Mouse (Mus musculus): Measurements from ENCODE around the gene Asgr2. TPM values are rescaled to one million over a fixed set of nuclear protein-coding genes. Genes with fewer than 3 reads are reported as not detected.
"Not testable (repeated sequence)": the region's sequence is repeated elsewhere in the genome, so short reads cannot be mapped to it uniquely, and the experiment has no call there.

The Asgr2 gene
- polyA plus RNA-seq, 1 experiment from 2014 or later = 0.54 TPM

DNA sequence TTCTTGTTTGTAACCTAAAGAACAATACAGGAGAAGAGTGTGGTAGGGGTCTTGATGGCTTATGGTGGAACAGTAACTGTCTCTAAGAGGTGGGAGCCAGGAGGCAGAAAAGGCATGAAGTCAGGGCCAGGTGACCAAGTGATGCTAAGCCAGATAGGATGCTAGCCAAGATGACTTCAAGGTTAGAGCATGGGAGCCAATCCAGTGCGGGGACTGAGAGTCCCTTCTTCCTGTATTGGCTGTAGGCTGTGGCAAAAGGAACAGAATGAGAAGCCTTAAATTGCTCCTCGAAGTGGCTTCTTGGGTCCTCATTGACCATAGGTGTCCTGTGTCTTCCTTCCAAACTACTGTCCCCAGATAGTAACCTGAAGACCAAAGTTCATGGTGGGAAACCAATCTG is 6.7 kb downstream of the Asgr2 start:
- Histone ChIP-seq H3K27me3 (0 out of 2 replicates have a peak, but pooled peaks cover 12% of the 10 kb centered on the region), H3K27ac (no peak overlapping the region), H3K4me2 (no peak overlapping the region), H3K9ac (no peak overlapping the region), H3K9me3 (no peaks in the 10 kb centered on the region), H3K4me1 (no peaks in the 10 kb centered on the region), H3K36me3 (no peaks in the 10 kb centered on the region), H3K4me3 (no peak overlapping the region)
- no peak for ATAC-seq (ENCODE audit: insufficient number of reproducible peaks, low FRiP score, low TSS enrichment, low read depth)
- WGBS = 88% methylated on average over 2 of the region's 2 CpGs

DNA sequence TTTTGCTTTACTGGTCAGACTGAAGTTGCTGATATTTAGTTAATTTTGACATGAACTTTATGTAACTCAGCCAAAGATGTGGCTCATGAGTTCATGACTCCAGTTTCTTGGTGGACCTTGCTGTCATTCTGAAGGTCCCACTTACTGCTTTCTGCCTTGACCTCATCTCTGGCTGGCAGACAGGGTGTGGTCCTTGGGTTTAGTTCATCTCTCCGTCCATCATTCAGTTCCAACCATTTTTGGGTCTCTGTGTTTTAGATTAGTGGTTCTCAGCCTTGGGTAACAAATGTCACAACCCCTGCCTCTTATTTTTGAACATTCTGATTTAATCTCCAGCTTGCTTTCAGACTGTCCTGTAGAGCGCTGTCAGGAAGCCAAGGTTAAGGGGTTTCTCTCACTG is 7.4 kb downstream of the Asgr2 start:
- H3K4me1 ChIP-seq = no peaks in the 10 kb centered on the region
- no peak overlapping the region for H3K4me2 ChIP-seq
- no peaks in the 10 kb centered on the region for H3K9me3 ChIP-seq
- H3K9ac ChIP-seq = no peak overlapping the region
- no peaks in the 10 kb centered on the region for H3K36me3 ChIP-seq
- ATAC-seq (ENCODE audit: insufficient number of reproducible peaks, low FRiP score, low TSS enrichment, low read depth) = no peak
- 75% methylated on average over 2 of the region's 2 CpGs for WGBS
- H3K4me3 ChIP-seq = no peak overlapping the region
- H3K27me3 ChIP-seq = 0 out of 2 replicates have a peak, but pooled peaks cover 12% of the 10 kb centered on the region
- H3K27ac ChIP-seq = no peak overlapping the region

DNA sequence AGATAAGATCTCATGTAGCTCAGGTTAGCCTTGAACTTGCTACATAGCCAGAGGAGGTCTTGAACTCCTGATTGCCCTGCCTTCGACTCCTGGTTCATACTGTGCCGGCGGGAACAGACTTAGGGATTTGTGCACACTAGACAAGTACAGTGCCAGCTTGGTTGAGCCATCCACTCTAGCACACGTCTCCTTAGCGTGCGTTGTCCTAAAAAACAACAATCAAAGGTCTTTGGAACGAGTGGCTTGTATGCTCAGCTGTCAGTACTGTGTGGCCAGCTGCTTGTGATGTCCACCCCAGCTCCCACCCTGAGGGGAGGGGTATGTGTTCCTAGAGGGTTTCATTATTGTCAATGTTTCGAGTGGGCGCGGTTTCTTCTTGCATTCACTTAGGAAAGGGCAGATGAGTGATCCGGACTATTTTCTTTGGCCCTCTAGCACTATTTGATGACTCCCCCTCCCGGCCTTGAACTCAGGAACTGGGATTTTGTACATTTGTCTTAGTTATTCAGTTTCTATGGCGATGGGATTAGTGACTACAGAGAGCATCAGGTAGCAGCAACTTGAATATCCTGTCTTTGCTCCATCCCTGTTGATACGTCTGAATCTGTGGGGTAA is 11.4 kb downstream of the Asgr2 start:
- 82% methylated on average over 14 of the region's 14 CpGs for WGBS
- H3K27ac ChIP-seq = no peak overlapping the region

DNA sequence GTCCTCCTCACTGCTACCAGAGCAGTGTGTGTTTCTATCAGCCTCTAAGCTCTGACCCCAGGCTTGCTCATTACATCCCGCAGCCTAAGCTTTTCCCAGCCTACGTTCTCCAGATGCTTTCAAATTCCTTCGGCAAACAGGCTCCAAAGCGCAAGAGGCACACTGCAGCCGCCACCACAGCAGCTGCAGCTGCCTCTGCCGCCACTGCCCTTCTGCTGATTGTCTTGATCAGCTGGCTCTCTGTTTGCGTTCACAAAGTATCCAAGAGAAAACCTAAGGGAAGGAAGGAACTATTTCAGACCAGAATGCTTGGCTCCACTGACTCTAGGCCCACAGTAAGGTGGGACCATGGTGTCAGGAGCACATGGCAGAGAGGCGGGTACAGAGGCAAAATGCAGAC is 14.6 kb downstream of the Asgr2 start:
- no peaks in the 10 kb centered on the region for H3K9me3 ChIP-seq
- H3K27ac ChIP-seq = no peak overlapping the region
- WGBS = 65% methylated on average over 8 of the region's 8 CpGs
- H3K4me1 ChIP-seq = no peaks in the 10 kb centered on the region
- no peak overlapping the region for H3K4me2 ChIP-seq
- no peaks in the 10 kb centered on the region for H3K36me3 ChIP-seq
- H3K9ac ChIP-seq = no peak overlapping the region
- ATAC-seq (ENCODE audit: insufficient number of reproducible peaks, low FRiP score, low TSS enrichment, low read depth) = no peak
- H3K4me3 ChIP-seq = no peak overlapping the region
- no peaks in the 10 kb centered on the region for H3K27me3 ChIP-seq

More for the DNA sequence above, 11.4 kb downstream of the Asgr2 start:
- H3K27me3 ChIP-seq = 0 out of 2 replicates have a peak, but pooled peaks cover 4% of the 10 kb centered on the region
- no peak overlapping the region for H3K9ac ChIP-seq
- H3K9me3 ChIP-seq = no peaks in the 10 kb centered on the region
- no peak overlapping the region for H3K4me2 ChIP-seq
- no peaks in the 10 kb centered on the region for H3K4me1 ChIP-seq
- H3K4me3 ChIP-seq = no peak overlapping the region
- no peak for ATAC-seq (ENCODE audit: insufficient number of reproducible peaks, low FRiP score, low TSS enrichment, low read depth)
- no peaks in the 10 kb centered on the region for H3K36me3 ChIP-seq

DNA sequence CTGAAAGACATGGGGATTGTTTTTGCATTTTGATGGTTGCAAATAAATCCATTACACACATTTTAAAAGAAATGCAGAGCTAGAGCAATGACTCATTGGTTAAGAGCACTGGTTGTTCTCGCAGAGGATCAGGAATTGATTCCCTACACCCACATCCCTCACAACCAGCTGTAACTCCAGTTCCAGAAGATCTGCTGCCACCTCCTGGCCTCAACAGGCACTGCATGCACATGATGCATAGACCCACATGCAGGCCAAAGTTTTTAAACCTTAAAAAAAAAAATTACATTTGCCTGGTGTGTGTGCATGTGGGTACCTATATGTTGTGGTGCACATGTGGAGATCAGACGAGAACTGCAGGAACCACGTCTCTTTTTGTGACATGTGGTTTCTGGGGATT is 17.7 kb downstream of the Asgr2 start:
- Histone ChIP-seq H3K9me3 (no peaks in the 10 kb centered on the region), H3K4me3 (no peak overlapping the region), H3K36me3 (no peaks in the 10 kb centered on the region), H3K27ac (no peak overlapping the region), H3K4me2 (no peak overlapping the region), H3K9ac (no peak overlapping the region), H3K27me3 (no peaks in the 10 kb centered on the region), H3K4me1 (no peaks in the 10 kb centered on the region)
- ATAC-seq (ENCODE audit: insufficient number of reproducible peaks, low FRiP score, low TSS enrichment, low read depth) = no peak
- WGBS = 61% methylated on average over 3 of the region's 3 CpGs

DNA sequence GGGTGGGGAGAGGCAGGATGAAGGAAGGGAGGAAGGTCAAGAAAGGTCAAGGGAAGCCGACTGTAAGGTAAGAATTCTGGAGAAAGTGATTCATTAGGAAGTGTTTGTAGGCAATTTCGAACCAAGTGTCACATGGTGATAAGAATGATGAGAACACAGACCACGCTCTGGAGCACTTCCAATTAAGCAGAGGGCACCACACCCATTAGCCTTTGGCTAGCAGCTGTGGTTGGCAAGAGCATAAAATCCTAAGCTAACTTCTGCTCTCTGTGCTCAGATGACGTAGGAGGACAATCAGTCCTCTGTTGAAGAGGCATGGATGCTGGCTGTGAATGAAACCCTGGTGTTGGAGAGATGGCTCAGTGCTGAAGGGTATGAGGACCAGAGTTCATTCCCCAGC is 22.1 kb downstream of the Asgr2 start:
- H3K9ac ChIP-seq = no peak overlapping the region
- H3K4me1 ChIP-seq = no peaks in the 10 kb centered on the region
- no peaks in the 10 kb centered on the region for H3K27me3 ChIP-seq
- no peak overlapping the region for H3K27ac ChIP-seq
- no peak overlapping the region for H3K4me2 ChIP-seq
- H3K4me3 ChIP-seq = no peak overlapping the region
- WGBS = 35% methylated on average over 4 of the region's 4 CpGs
- H3K36me3 ChIP-seq = no peaks in the 10 kb centered on the region
- ATAC-seq (ENCODE audit: insufficient number of reproducible peaks, low FRiP score, low TSS enrichment, low read depth) = no peak
- no peaks in the 10 kb centered on the region for H3K9me3 ChIP-seq

DNA sequence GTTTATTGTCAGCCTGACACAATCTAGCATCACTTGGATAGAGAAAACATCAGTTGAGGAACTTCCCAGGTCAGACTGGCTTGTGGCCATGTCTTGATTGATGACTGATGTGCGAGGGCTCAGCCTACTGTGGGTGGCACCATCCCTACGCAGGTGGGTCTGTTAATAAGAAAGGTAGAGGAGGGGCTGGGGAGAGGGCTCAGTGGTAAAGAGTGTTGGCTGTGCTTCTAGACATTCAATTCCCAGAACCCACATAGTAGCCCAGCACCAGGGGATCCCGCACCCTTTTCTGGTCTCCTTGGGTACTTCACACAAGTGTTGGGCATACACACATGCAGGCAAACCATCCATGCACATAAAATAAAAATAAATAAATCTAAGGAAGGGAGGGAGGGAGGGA is 23.5 kb downstream of the Asgr2 start:
- no peak overlapping the region for H3K4me3 ChIP-seq
- H3K4me1 ChIP-seq = no peaks in the 10 kb centered on the region
- no peaks in the 10 kb centered on the region for H3K36me3 ChIP-seq
- no peak overlapping the region for H3K27ac ChIP-seq
- WGBS = 90% methylated on average over 3 of the region's 3 CpGs
- no peak overlapping the region for H3K4me2 ChIP-seq
- H3K9me3 ChIP-seq = no peaks in the 10 kb centered on the region
- no peak for ATAC-seq (ENCODE audit: insufficient number of reproducible peaks, low FRiP score, low TSS enrichment, low read depth)
- no peaks in the 10 kb centered on the region for H3K27me3 ChIP-seq
- H3K9ac ChIP-seq = no peak overlapping the region

DNA sequence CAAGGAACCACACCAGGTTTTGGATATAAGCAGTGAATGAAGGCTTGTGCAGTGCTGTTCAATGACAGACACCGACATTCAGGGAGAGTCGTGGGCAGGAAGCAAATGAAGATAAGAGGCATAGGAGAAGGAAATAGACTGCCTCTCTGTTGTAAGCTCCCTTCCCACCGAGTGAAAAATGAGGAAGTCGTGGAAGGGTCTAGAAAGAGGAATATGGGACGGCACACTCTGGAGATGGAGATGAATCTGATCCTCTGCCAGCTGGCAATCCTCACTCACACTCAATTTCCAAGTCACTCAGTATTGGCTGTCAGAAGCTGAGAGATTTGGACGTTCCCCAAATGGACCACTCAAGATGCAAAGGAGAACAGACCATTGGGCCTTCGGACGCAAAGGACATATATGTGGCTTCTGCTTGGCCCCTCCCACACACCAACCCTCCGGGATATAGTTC is 37.5 kb downstream of the Asgr2 start, which contains the start of gene Mgl2:
Mgl2 (plus strand) TSS at position 404 of the 454 bp plus-strand sequence.
- H3K9ac ChIP-seq = no peak within 1 kb of the TSS
- ATAC-seq (ENCODE audit: insufficient number of reproducible peaks, low FRiP score, low TSS enrichment, low read depth) = no peak
- WGBS = 72% methylated on average over 9 of the region's 9 CpGs
- no peaks in the 10 kb centered on the region for H3K36me3 ChIP-seq
- no peaks in the 10 kb centered on the region for H3K9me3 ChIP-seq
- no peak within 1 kb of the TSS for H3K27ac ChIP-seq
- no peaks in the 10 kb centered on the region for H3K4me1 ChIP-seq
- H3K4me2 ChIP-seq = no peak within 1 kb of the TSS
- no peak within 1 kb of the TSS for H3K4me3 ChIP-seq
- H3K27me3 ChIP-seq = no peaks in the 10 kb centered on the region

DNA sequence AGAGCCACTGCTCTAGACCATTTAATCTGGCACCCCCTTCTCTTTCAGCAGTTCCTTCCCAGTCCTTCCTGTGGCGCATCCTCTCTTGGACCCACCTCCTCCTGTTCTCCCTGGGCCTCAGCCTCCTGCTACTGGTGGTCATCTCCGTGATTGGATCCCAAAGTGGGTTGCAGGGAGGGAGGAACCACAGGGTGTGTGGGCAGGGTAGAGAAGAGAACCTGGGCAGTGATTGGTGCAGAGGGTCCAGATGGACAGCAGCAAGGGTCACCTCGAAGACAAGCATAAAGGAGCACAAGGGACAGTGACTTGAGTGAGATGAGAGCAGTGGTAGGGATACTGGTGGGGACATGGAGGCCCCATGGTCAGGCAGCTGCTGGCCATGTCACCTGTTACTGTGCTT is 42.6 kb downstream of the Asgr2 start:
- H3K4me3 ChIP-seq; H3K9ac ChIP-seq; ATAC-seq (ENCODE audit: insufficient number of reproducible peaks, low FRiP score, low TSS enrichment, low read depth); H3K27me3 ChIP-seq; H3K36me3 ChIP-seq; H3K9me3 ChIP-seq; H3K27ac ChIP-seq; H3K4me1 ChIP-seq; H3K4me2 ChIP-seq: not testable (repeated sequence)
- 72% methylated on average over 3 of the region's 3 CpGs for WGBS

DNA sequence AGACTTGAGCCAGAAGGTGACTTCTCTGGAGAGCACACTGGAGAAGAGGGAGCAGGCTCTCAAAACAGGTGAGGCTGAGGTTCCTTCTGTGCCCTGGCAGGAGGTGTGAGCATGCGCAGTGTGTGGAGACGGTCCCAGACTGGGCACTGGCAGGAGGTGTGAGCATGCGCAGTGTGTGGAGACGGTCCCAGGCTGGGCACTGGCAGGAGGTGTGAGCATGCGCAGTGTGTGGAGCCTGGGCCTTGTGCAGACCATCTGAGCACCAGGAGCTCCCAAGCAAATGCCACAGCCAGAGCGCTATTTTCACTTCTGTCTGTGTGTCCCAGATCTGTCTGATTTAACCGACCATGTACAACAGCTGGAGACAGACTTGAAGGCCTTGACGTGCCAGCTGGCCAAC is 43.5 kb downstream of the Asgr2 start:
- 90% methylated on average over 8 of the region's 8 CpGs for WGBS
- H3K4me1 ChIP-seq; H3K36me3 ChIP-seq; H3K9me3 ChIP-seq; ATAC-seq (ENCODE audit: insufficient number of reproducible peaks, low FRiP score, low TSS enrichment, low read depth); H3K27ac ChIP-seq; H3K27me3 ChIP-seq; H3K4me2 ChIP-seq; H3K4me3 ChIP-seq; H3K9ac ChIP-seq: not testable (repeated sequence)

DNA sequence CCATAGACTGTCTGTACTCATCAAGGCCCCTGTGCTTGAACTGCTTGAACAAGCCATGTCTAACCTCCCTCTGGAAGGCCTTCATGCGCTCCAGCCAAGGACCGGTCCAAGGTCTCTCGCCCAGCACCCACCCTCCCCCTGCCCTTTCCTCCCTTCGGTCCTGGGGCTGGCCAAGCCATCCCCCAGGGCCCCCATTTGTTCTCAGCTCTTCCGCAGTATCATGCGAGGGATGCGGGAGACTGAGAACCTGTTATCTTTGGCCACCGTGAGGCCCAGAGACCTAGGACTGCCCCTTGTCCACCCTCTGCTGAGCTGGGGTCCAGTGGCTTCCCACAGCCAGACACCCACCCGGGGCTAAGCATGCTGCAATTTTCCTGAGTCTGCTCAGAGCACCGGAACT is 46.7 kb downstream of the Asgr2 start:
- no peak overlapping the region for H3K4me3 ChIP-seq
- no peak overlapping the region for H3K9ac ChIP-seq
- H3K4me2 ChIP-seq = no peak overlapping the region
- no peaks in the 10 kb centered on the region for H3K9me3 ChIP-seq
- no peak for ATAC-seq (ENCODE audit: insufficient number of reproducible peaks, low FRiP score, low TSS enrichment, low read depth)
- no peaks in the 10 kb centered on the region for H3K36me3 ChIP-seq
- H3K4me1 ChIP-seq = no peaks in the 10 kb centered on the region
- no peak overlapping the region for H3K27ac ChIP-seq
- 82% methylated on average over 10 of the region's 10 CpGs for WGBS
- no peaks in the 10 kb centered on the region for H3K27me3 ChIP-seq

DNA sequence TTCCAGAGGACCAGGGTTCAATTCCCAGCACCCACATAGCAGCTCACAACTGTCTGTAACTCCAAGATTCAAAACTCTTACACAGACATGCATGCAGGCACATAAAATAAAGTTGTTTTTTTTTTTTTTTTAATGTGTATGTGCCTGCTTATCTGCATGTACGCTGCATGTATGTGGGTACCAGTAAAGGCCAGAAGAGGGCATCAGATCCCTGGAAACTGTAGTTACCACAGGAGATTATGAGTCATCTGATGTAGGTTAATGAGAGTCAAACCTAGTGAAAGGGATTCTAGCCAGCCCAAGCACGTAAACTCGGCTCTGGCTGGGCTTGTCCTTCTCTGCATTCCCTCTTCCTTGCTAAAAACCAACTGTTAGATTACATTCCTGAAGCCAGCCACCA is 58.6 kb downstream of the Asgr2 start:
- Histone ChIP-seq H3K27me3 (no peaks in the 10 kb centered on the region), H3K4me3 (no peak overlapping the region), H3K9me3 (no peaks in the 10 kb centered on the region), H3K27ac (no peak overlapping the region), H3K36me3 (no peaks in the 10 kb centered on the region), H3K9ac (no peak overlapping the region), H3K4me1 (no peaks in the 10 kb centered on the region), H3K4me2 (no peak overlapping the region)
- no peak for ATAC-seq (ENCODE audit: insufficient number of reproducible peaks, low FRiP score, low TSS enrichment, low read depth)
- WGBS = 61% methylated on average over 3 of the region's 3 CpGs
